Mouse (Mus musculus) small intestine, adult 2 months (tissue): Measurements from ENCODE around the gene Top2a. TPM values are rescaled to one million over a fixed set of nuclear protein-coding genes. Genes with fewer than 3 reads are reported as not detected.
A peak's percentile ranks its signal among the peaks of the same experiment; 100 is the strongest.

Source experiments
- H3K27ac ChIP-seq: fragments of 200-500 bp; 2 replicates; pipeline ENCODE4 v1.5.1; 2012; ENCODE audit warnings: low read depth, low read length, control low read depth, inconsistent platforms; ENCODE audit not compliant: insufficient read depth
- H3K27me3 ChIP-seq: fragments of 200-500 bp; 2 replicates; pipeline ENCODE4 v1.6.1; 2012; ENCODE audit warnings: mild to moderate bottlenecking, moderate library complexity, low read length, inconsistent platforms; ENCODE audit not compliant: control insufficient read depth, insufficient read depth
- H3K36me3 ChIP-seq: fragments of 200-500 bp; 2 replicates; pipeline ENCODE4 v1.6.1; 2012; ENCODE audit warnings: mild to moderate bottlenecking, low read length, control low read depth, inconsistent platforms; ENCODE audit not compliant: control insufficient read depth, insufficient read depth
- H3K4me1 ChIP-seq: fragments of 200-500 bp; 2 replicates; pipeline ENCODE4 v1.6.1; 2012; ENCODE audit warnings: low read length, inconsistent platforms, mixed read lengths; ENCODE audit not compliant: control insufficient read depth, insufficient read depth, insufficient read length
- H3K4me3 ChIP-seq: fragments of 200-500 bp; 2 replicates; pipeline ENCODE4 v1.5.1; 2012; ENCODE audit warnings: low read depth, mild to moderate bottlenecking, control low read depth, inconsistent platforms, low read length, moderate library complexity
- CTCF ChIP-seq: fragments of 200-500 bp; IDR thresholded peaks from 2 replicates; pipeline ENCODE4 v1.5.1; 2012; ENCODE audit warnings: low read depth, mild to moderate bottlenecking, control low read depth, inconsistent platforms, low read length, moderate library complexity, mixed read lengths; ENCODE audit not compliant: insufficient replicate concordance, insufficient read length; ENCODE audit errors: extremely low read depth
- POLR2A ChIP-seq: fragments of 200-500 bp; IDR thresholded peaks from 2 replicates; pipeline ENCODE4 v1.6.1; 2012; ENCODE audit warnings: low read depth, mild to moderate bottlenecking, control low read depth, inconsistent platforms, low read length, moderate library complexity
- WGBS: fragments of 180-500 bp; shearing (Covaris S2); methylation state at CpG from one replicate; pipeline ENCODE4 v1.1.7; 2018; 5-methylcytosine and 5-hydroxymethylcytosine counted together
- polyA plus RNA-seq: library from polyadenylated mRNA; depleted of rRNA; stranded (reverse); fragments of >200 nt; gene quantifications from 2 replicates; pipeline ENCODE4 v1.2.3, GENCODE M21; 2012

Top2a gene
- polyA plus RNA-seq, 1 experiment, result 5.8 TPM

- H3K4me1 ChIP-seq, result peaks cover 38% of the 10 kb centered on the region
- under 1% methylated on average over 32 of the region's 32 CpGs for WGBS
- peak overlapping the region; percentile 72 for H3K4me3 ChIP-seq
- TF ChIP-seq CTCF, result no peak; the same call in 1 of the 2 replicates
- no peak for TF ChIP-seq POLR2A
- no peaks in the 10 kb centered on the region for H3K27me3 ChIP-seq
- H3K36me3 ChIP-seq, result peaks cover 25% of the 10 kb centered on the region
- peak overlapping the region; percentile 51 for H3K27ac ChIP-seq
Measured at GRCm38 (mm10) chr11:98963191-98964021, 60.6 kb downstream of the Top2a start.

DNA sequence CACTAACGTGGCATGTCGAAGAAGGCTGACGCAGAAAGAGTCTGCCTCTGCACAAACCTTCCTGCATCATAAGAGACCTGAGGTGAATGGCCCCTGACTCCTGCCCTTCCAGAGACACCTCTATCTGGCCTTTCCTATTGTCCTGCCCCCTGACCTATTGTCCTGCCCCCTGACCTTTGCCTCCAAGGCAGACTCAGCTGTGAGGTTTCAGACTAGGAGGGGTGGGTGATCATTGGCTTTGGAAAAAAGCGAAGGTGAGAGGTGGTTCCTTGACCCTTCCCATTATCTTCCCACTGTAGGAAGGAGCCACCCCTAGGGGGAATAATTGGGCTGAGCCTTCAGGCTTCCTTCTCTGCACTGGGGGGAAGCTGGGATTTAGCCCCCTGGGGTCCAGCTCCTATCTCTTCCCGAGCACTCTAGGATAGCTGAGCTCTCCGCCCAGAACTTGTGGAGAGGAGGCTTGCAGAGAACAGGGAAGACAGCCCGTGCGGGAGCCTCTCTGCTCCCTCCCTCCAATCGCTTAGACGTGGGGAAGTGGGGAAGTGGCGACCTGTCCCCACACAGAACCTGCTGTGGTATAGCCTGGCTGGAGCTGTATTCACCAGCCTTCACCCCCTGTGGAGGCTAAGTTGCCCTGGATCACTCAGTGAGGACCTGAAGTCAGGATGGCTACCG is 61.4 kb downstream of the Top2a start:
- peaks cover 38% of the 10 kb centered on the region for H3K4me1 ChIP-seq
- TF ChIP-seq CTCF, result no peak
- TF ChIP-seq POLR2A, result no peak
- H3K27ac ChIP-seq, result peak overlapping the region; percentile 36
- H3K27me3 ChIP-seq, result no peaks in the 10 kb centered on the region
- WGBS, result 12% methylated on average over 12 of the region's 12 CpGs
- H3K36me3 ChIP-seq, result peaks cover 17% of the 10 kb centered on the region
- H3K4me3 ChIP-seq, result peak overlapping the region; percentile 72

- peak overlapping the region; percentile 88 for H3K27ac ChIP-seq
- TF ChIP-seq CTCF, result no peak
- no peak for TF ChIP-seq POLR2A
- H3K4me3 ChIP-seq, result peak overlapping the region; percentile 72
- peaks cover 9% of the 10 kb centered on the region for H3K36me3 ChIP-seq
- peaks cover 38% of the 10 kb centered on the region for H3K4me1 ChIP-seq
- WGBS, result 6% methylated on average over 8 of the region's 8 CpGs
- H3K27me3 ChIP-seq, result no peaks in the 10 kb centered on the region
Measured at GRCm38 (mm10) chr11:98961766-98962165, 62.2 kb downstream of the Top2a start.

DNA sequence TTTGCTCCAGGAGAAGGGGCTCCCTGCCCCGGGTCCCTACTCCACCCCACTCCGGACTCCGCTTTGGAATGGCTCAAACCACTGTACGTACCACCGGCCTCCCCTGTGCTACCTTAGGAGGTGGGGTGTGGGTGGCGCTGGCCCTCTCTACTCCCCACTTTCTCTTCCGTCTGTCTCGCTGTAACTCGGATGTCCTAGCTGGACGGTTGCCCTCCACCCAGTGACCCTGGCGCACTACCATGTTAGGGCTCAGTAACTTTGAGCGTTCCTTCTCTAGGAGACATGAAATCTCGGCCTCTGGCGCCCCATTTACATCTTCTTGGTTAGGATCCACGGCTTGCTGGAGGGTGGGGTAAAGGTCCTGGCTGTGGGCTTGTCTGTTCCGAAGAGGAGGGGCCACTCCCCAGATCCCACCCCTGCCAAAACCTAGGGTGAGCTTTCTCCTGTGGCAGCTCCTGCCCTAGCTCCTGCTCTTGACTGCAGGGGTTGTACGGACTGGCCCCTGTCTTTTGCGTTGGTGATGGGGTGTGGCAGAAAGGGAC is 62.9 kb downstream of the Top2a start:
- 4% methylated on average over 18 of the region's 18 CpGs for WGBS
- Histone ChIP-seq H3K4me1 (peaks cover 39% of the 10 kb centered on the region), H3K27me3 (no peaks in the 10 kb centered on the region), H3K36me3 (peaks cover 6% of the 10 kb centered on the region), H3K4me3 (peak overlapping the region; percentile 72), H3K27ac (peak overlapping the region; percentile 88)
- TF ChIP-seq CTCF (no peak), POLR2A (no peak)

DNA sequence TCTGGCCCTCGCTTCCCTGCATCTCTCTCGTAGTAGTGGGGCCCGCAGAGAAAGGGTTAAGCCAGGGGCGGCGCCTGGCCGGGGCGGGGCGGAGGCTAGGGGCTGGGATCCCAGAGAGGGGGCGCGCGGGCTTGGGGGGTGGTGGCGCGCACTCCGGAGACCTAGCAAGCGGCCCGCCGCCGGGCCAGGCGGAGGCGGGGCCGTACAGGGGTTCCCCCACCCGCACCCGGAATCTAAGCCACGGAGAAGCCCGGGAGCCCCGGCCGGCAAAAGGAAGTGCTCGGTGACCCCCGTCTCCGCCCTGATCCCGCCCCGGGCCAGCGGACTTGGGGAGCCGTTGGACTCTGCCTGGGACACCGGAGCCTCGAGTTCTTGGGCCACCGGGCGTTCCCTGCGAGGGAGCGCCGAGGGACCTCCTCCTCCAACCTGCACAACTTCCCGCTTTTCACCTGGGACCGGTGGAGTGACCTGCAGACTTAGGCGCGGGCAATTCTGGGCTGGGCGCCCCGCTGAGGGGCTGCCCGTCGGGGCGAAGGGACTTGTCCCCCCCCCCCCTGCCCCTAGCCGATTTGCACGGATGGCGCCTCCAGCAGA is 63.6 kb downstream of the Top2a start:
- Histone ChIP-seq H3K4me3 (peak overlapping the region; percentile 72), H3K27me3 (no peaks in the 10 kb centered on the region), H3K36me3 (peaks cover 2% of the 10 kb centered on the region; the same call in 1 of the 2 replicates), H3K27ac (peak overlapping the region; percentile 88), H3K4me1 (peaks cover 39% of the 10 kb centered on the region)
- peak; percentile 62 for TF ChIP-seq POLR2A
- no peak for TF ChIP-seq CTCF
- WGBS, result 1% methylated on average over 53 of the region's 53 CpGs

GRCm38 (mm10) chr11:98959437-98960312 is 64.3 kb downstream of the Top2a start:
- H3K27me3 ChIP-seq, result no peaks in the 10 kb centered on the region
- TF ChIP-seq CTCF (no peak), POLR2A (peak; percentile 89)
- peaks cover 2% of the 10 kb centered on the region; the same call in 1 of the 2 replicates for H3K36me3 ChIP-seq
- H3K27ac ChIP-seq, result peak overlapping the region; percentile 88
- H3K4me3 ChIP-seq, result peak overlapping the region; percentile 72
- peaks cover 35% of the 10 kb centered on the region for H3K4me1 ChIP-seq
- WGBS, result under 1% methylated on average over 43 of the region's 43 CpGs
